Mouse (Mus musculus) heart, adult 10 weeks (tissue): ENCODE results near the gene Vmn2r49. TPM values are rescaled to one million over a fixed set of nuclear protein-coding genes. Genes with fewer than 3 reads are reported as not detected.

Source experiments
- polyA plus RNA-seq: library from polyadenylated mRNA; stranded (reverse); fragments of 350-450 nt; fragmentation: Illumina TruSeq; extraction: RNeasy Lipid Tissue Mini Kit (QIAGEN cat#74804); gene quantifications from one replicate; pipeline ENCODE4 v1.2.3, GENCODE M21; 2014; ENCODE audit warnings: low read depth, low replicate concordance

Gene Vmn2r49
- polyA plus RNA-seq, result not detected

DNA sequence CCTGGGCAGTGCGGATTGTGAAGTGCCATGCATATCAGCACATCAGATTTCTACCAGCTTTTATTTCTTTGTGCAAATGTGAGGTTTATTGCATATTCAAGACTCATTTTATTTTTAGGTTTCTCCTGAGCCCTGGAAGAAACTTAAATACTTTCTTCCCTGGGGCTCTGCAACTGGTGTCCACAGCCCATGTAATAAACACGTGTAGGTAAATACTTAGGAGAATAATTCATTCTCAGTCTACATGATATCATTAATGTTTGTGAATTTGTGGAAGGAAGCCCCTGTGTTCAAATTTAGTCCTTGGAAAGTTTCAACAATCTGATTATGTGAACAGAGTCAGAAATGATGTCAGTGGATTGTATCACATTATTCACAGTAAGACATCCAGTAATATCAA lies at the start of gene Vmn2r49:
TSS of gene Vmn2r49 (minus strand) at position 101 of the 400 bp plus-strand sequence.

DNA sequence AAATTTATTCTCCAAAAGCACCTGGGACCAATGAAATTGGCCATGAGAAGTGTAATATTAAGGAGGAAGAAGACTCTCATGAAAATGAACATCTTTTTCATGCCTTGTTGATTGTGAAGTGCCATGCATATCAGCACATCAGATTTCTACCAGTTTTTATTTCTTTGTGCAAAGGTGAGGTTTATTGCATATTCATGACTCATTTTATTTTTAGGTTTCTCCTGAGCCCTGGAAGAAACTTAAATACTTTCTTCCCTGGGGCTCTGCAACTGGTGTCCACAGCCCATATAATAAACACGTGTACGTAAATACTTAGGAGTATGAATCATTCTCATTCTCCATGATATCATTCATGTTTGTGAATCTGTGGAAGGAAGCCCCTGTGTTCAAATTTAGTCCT lies 38.6 kb downstream of the Vmn2r49 start, which contains the start of gene Vmn2r48:
TSS of gene Vmn2r48 (minus strand) at position 101 of the 400 bp plus-strand sequence.

Other genes with a start within 250 kb of the Vmn2r49 start
- not detected for gene Vmn2r46, start 221.7 kb downstream of the Vmn2r49 start, polyA plus RNA-seq
- gene Vmn2r47, start 150.9 kb downstream of the Vmn2r49 start, polyA plus RNA-seq, result not detected
- gene Vmn2r48, start 38.7 kb downstream of the Vmn2r49 start, polyA plus RNA-seq, result not detected
- gene Vmn2r50, start 61.0 kb upstream of the Vmn2r49 start, polyA plus RNA-seq, result not detected
- not detected for gene Vmn2r51, start 113.5 kb upstream of the Vmn2r49 start, polyA plus RNA-seq
- not detected for gene Vmn2r52, start 184.3 kb upstream of the Vmn2r49 start, polyA plus RNA-seq